Mouse (Mus musculus) forebrain, embryonic 13.5 days (tissue): ENCODE data around the gene Hoxc11. TPM values are rescaled to one million over a fixed set of nuclear protein-coding genes. Genes with fewer than 3 reads are reported as not detected.

Source experiments
- ATAC-seq: fragments of 200-750 bp; cut with Nextera tagmentation; 2 replicates; pipeline ENCODE4 v1.8.0; 2017
- H3K27ac ChIP-seq: fragments of 300-500 bp; sonication (generic); 2 replicates; pipeline ENCODE4 v1.5.1; 2015; ENCODE audit warnings: inconsistent platforms, mild to moderate bottlenecking, moderate library complexity
- H3K27me3 ChIP-seq: fragments of 300-500 bp; sonication (generic); 2 replicates; pipeline ENCODE4 v1.6.1; 2015; ENCODE audit warnings: mild to moderate bottlenecking, inconsistent platforms
- H3K36me3 ChIP-seq: fragments of 300-500 bp; sonication (generic); 2 replicates; pipeline ENCODE4 v1.6.1; 2015; ENCODE audit warnings: mild to moderate bottlenecking, inconsistent platforms; ENCODE audit not compliant: poor library complexity, severe bottlenecking
- H3K4me1 ChIP-seq: fragments of 300-500 bp; sonication (generic); 2 replicates; pipeline ENCODE4 v1.6.1; 2015; ENCODE audit warnings: inconsistent platforms
- H3K4me2 ChIP-seq: fragments of 300-500 bp; sonication (generic); 2 replicates; pipeline ENCODE4 v1.6.1; 2015; ENCODE audit warnings: inconsistent platforms, mild to moderate bottlenecking, moderate library complexity
- H3K4me3 ChIP-seq: fragments of 300-500 bp; sonication (generic); 2 replicates; pipeline ENCODE4 v1.5.1; 2015; ENCODE audit warnings: mild to moderate bottlenecking, inconsistent platforms
- H3K9ac ChIP-seq: fragments of 300-500 bp; sonication (generic); 2 replicates; pipeline ENCODE4 v1.6.1; 2015; ENCODE audit warnings: mild to moderate bottlenecking, inconsistent platforms
- H3K9me3 ChIP-seq: fragments of 300-500 bp; sonication (generic); replicated peaks from 2 replicates; pipeline ENCODE4 v1.6.1; 2016; ENCODE audit warnings: inconsistent platforms
- WGBS: fragments of 180-500 bp; shearing (Covaris S2); methylation state at CpG from one replicate; pipeline ENCODE4 v1.1.7; 2015; 5-methylcytosine and 5-hydroxymethylcytosine counted together
- polyA plus RNA-seq: library from polyadenylated mRNA; unstranded; fragments of >200 nt; fragmentation: Nextera tagmentation; extraction: Ambion mirVana; gene quantifications from 2 replicates; pipeline ENCODE4 v1.2.1, GENCODE M21; 2015

The Hoxc11 gene
- polyA plus RNA-seq, 1 experiment from 2014 or later = not detected

DNA sequence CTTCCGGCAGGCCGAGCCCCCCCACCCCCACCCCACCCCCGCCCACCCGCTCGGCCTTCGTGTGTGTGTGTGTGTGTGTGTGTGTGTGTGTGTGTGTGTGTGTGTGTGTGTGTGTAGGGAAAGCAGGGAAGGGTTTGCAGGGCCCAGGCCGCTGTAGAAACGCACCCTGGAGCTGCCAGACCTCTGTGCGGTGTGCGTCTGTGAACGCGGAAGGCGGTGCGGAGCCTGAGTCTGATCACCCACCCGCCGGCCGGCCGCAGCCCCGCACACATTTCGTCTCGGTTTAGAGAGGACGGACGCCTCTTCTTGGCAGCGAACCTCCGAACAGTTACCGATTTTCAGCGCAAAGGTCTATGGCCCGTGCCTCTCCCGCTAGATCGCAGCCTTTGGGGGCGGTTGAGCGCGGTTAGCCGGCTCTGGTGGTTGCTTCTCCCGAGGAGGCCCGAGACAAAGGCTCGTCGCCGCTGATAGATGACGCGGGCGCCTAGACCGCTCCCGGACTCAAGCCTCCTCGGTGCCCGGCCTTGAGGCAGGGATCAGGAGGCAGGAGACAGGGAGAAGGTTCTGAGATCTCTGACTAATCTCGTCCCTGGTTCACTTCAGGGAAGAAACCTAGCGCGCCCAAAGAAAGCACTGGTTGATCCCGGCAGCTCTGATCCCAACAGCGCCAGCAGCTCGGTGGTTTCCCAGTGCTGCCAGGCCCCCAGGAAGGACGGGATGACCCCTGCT, 11.3 kb upstream of the Hoxc11 start:
- peaks cover 9% of the 10 kb centered on the region; the same call in 1 of the 2 replicates for H3K4me1 ChIP-seq
- under 1% methylated on average over 51 of the region's 53 CpGs for WGBS
- H3K4me3 ChIP-seq = no peak overlapping the region; the same call in 1 of the 2 replicates
- ATAC-seq = no peak
- no peaks in the 10 kb centered on the region for H3K36me3 ChIP-seq
- peaks cover 100% of the 10 kb centered on the region for H3K27me3 ChIP-seq
- H3K27ac ChIP-seq = no peak overlapping the region
- H3K9me3 ChIP-seq = no peaks in the 10 kb centered on the region
- peak overlapping the region; percentile 34 for H3K4me2 ChIP-seq
- H3K9ac ChIP-seq = no peak overlapping the region

DNA sequence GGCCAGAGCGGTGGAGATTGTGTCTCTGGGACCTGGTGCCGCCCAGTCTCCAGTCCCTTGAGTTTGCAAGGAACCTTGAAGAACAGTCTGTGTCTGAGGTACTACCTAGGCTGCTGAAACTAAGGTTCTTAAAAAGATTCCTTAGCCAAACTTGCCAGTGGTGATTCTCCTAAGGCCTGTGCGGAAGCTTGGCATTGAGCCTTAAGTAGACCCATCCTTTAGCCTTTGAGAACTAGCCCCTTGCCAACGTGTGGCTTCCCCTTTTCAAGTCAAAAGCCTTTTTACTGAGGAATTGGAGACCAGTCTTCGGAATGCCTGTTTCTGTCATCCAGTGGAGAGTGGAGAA, 10.8 kb upstream of the Hoxc11 start:
- peaks cover 9% of the 10 kb centered on the region; the same call in 1 of the 2 replicates for H3K4me1 ChIP-seq
- WGBS = 3% methylated on average over 5 of the region's 5 CpGs
- H3K9me3 ChIP-seq = no peaks in the 10 kb centered on the region
- H3K36me3 ChIP-seq = no peaks in the 10 kb centered on the region
- H3K27me3 ChIP-seq = peaks cover 100% of the 10 kb centered on the region
- no peak for ATAC-seq
- no peak overlapping the region for H3K9ac ChIP-seq
- H3K27ac ChIP-seq = no peak overlapping the region
- no peak overlapping the region for H3K4me3 ChIP-seq
- H3K4me2 ChIP-seq = peak overlapping the region; percentile 34; the same call in 1 of the 2 replicates

GRCm38 (mm10) chr15:102945185-102946077, 8.8 kb upstream of the Hoxc11 start:
- Histone ChIP-seq H3K4me1 (peaks cover 4% of the 10 kb centered on the region; the same call in 1 of the 2 replicates), H3K4me3 (no peak overlapping the region), H3K9me3 (no peaks in the 10 kb centered on the region), H3K27ac (no peak overlapping the region), H3K9ac (no peak overlapping the region), H3K4me2 (no peak overlapping the region), H3K36me3 (no peaks in the 10 kb centered on the region), H3K27me3 (peaks cover 100% of the 10 kb centered on the region)
- ATAC-seq = no peak
- 8% methylated on average over 22 of the region's 22 CpGs for WGBS

- no peak overlapping the region for H3K9ac ChIP-seq
- no peak overlapping the region for H3K4me3 ChIP-seq
- no peaks in the 10 kb centered on the region for H3K9me3 ChIP-seq
- no peak overlapping the region for H3K27ac ChIP-seq
- peaks cover 4% of the 10 kb centered on the region; the same call in 1 of the 2 replicates for H3K4me1 ChIP-seq
- WGBS = 4% methylated on average over 9 of the region's 9 CpGs
- ATAC-seq = no peak
- no peak overlapping the region for H3K4me2 ChIP-seq
- H3K36me3 ChIP-seq = no peaks in the 10 kb centered on the region
- peaks cover 100% of the 10 kb centered on the region for H3K27me3 ChIP-seq
Measured at GRCm38 (mm10) chr15:102947276-102947675, 7.0 kb upstream of the Hoxc11 start.

DNA sequence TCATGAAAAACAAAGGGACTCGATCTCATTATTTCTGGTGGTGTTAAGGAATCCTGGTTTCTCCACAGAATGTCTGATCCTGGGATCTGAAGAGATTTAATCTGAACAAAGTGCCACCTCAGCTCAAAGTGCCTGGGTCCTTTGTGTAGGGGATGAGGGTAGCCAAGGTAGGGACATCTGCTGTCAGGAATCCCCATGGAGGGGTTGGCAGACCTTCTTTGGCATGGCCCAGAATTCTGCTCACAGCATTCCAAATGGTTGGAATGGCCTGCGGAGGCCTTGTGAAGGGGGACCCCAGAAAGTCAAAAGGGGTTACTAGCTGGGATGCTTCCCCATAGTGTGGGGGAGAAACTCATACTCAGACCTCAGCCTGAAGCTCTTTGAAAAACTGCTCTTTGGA, 5.4 kb upstream of the Hoxc11 start:
- WGBS = 10% methylated on average over 2 of the region's 2 CpGs
- no peak overlapping the region for H3K27ac ChIP-seq
- no peaks in the 10 kb centered on the region for H3K36me3 ChIP-seq
- peaks cover 100% of the 10 kb centered on the region for H3K27me3 ChIP-seq
- H3K9me3 ChIP-seq = no peaks in the 10 kb centered on the region
- no peak overlapping the region for H3K4me3 ChIP-seq
- H3K4me1 ChIP-seq = no peaks in the 10 kb centered on the region
- no peak for ATAC-seq
- H3K4me2 ChIP-seq = no peak overlapping the region
- no peak overlapping the region for H3K9ac ChIP-seq

GRCm38 (mm10) chr15:102949696-102950095, 4.5 kb upstream of the Hoxc11 start:
- H3K9ac ChIP-seq = no peak overlapping the region
- no peak overlapping the region for H3K27ac ChIP-seq
- H3K4me1 ChIP-seq = no peaks in the 10 kb centered on the region
- no peak overlapping the region for H3K4me2 ChIP-seq
- H3K4me3 ChIP-seq = no peak overlapping the region
- H3K27me3 ChIP-seq = peaks cover 100% of the 10 kb centered on the region
- H3K36me3 ChIP-seq = no peaks in the 10 kb centered on the region
- WGBS = 2% methylated on average over 20 of the region's 20 CpGs
- no peak for ATAC-seq
- no peaks in the 10 kb centered on the region for H3K9me3 ChIP-seq

GRCm38 (mm10) chr15:102950877-102951276, 3.4 kb upstream of the Hoxc11 start:
- ATAC-seq = no peak
- Histone ChIP-seq H3K4me3 (no peak overlapping the region), H3K4me1 (no peaks in the 10 kb centered on the region), H3K9ac (no peak overlapping the region), H3K27ac (no peak overlapping the region), H3K36me3 (no peaks in the 10 kb centered on the region), H3K4me2 (no peak overlapping the region), H3K27me3 (peaks cover 100% of the 10 kb centered on the region), H3K9me3 (no peaks in the 10 kb centered on the region)
- WGBS = 11% methylated on average over 2 of the region's 2 CpGs

- 2% methylated on average over 6 of the region's 6 CpGs for WGBS
- H3K27me3 ChIP-seq = peaks cover 100% of the 10 kb centered on the region
Measured at GRCm38 (mm10) chr15:102953561-102953960, 666 bp upstream of the Hoxc11 start.

GRCm38 (mm10) chr15:102955007-102955382, 768 bp downstream of the Hoxc11 start:
- H3K4me3 ChIP-seq = no peak overlapping the region
- no peak for ATAC-seq
- H3K36me3 ChIP-seq = no peaks in the 10 kb centered on the region
- no peak overlapping the region for H3K9ac ChIP-seq
- no peaks in the 10 kb centered on the region for H3K9me3 ChIP-seq
- H3K27me3 ChIP-seq = peaks cover 99% of the 10 kb centered on the region
- H3K27ac ChIP-seq = no peak overlapping the region
- no peak overlapping the region for H3K4me2 ChIP-seq
- no peaks in the 10 kb centered on the region for H3K4me1 ChIP-seq
- WGBS = under 1% methylated on average over 28 of the region's 28 CpGs

More at GRCm38 (mm10) chr15:102953561-102953960, 666 bp upstream of the Hoxc11 start:
- no peaks in the 10 kb centered on the region for H3K36me3 ChIP-seq
- no peak overlapping the region for H3K27ac ChIP-seq
- H3K4me3 ChIP-seq = no peak overlapping the region
- H3K9ac ChIP-seq = no peak overlapping the region
- no peaks in the 10 kb centered on the region for H3K4me1 ChIP-seq
- H3K4me2 ChIP-seq = no peak overlapping the region
- H3K9me3 ChIP-seq = no peaks in the 10 kb centered on the region
- ATAC-seq = no peak

- peaks cover 99% of the 10 kb centered on the region for H3K27me3 ChIP-seq
- WGBS = 1% methylated on average over 40 of the region's 40 CpGs
- no peaks in the 10 kb centered on the region for H3K9me3 ChIP-seq
- no peak overlapping the region for H3K27ac ChIP-seq
- no peaks in the 10 kb centered on the region for H3K36me3 ChIP-seq
- H3K4me3 ChIP-seq = no peak overlapping the region
- H3K4me2 ChIP-seq = no peak overlapping the region
- H3K9ac ChIP-seq = no peak overlapping the region
- ATAC-seq = no peak
- no peaks in the 10 kb centered on the region for H3K4me1 ChIP-seq
Measured at GRCm38 (mm10) chr15:102955833-102956640, 1.8 kb downstream of the Hoxc11 start.

DNA sequence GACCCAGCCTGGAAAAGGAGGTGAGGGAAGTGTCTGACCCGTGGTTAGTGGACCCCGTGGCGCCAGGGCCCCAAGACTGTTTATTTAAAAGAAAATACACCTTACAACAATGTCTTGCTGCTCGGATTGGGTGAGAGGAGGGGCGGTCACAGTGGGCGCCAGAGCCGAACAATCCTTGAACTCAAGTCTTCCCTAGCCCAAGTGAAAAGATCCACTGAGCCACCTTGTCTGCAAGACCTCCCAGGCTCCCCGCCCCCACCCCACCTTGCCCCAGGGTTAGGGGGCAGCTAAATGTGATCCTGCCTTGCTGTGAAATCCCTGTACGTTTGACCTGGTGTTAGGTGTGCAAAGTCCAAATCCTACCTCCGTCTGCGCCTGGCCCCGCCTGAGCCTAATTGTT, 2.7 kb downstream of the Hoxc11 start:
- no peak overlapping the region for H3K4me3 ChIP-seq
- H3K27ac ChIP-seq = no peak overlapping the region
- no peak overlapping the region for H3K4me2 ChIP-seq
- H3K9me3 ChIP-seq = no peaks in the 10 kb centered on the region
- no peak for ATAC-seq
- H3K36me3 ChIP-seq = no peaks in the 10 kb centered on the region
- no peaks in the 10 kb centered on the region for H3K4me1 ChIP-seq
- H3K27me3 ChIP-seq = peaks cover 99% of the 10 kb centered on the region
- under 1% methylated on average over 12 of the region's 12 CpGs for WGBS
- H3K9ac ChIP-seq = no peak overlapping the region
